Mouse (Mus musculus) forebrain, embryonic 11.5 days (tissue): ENCODE measurements around the gene Agpat2. TPM values are rescaled to one million over a fixed set of nuclear protein-coding genes. Genes with fewer than 3 reads are reported as not detected.

Experiments
- ATAC-seq: fragments of 200-750 bp; cut with Nextera tagmentation; replicated peaks from 2 replicates; pipeline ENCODE4 v1.8.0; 2017; ENCODE audit warnings: moderate TSS enrichment; ENCODE audit not compliant: low FRiP score
- DNase-seq: peaks from one replicate; pipeline ENCODE4 v3.0.0-alpha.2; 2017; ENCODE audit warnings: low spot score
- H3K27ac ChIP-seq: fragments of 300-500 bp; sonication (generic); 2 replicates; pipeline ENCODE4 v1.5.1; 2014; ENCODE audit warnings: low read depth, low read length
- H3K27me3 ChIP-seq: fragments of 300-500 bp; sonication (generic); 2 replicates; pipeline ENCODE4 v1.6.1; 2014; ENCODE audit warnings: mild to moderate bottlenecking, low read length, mixed read lengths; ENCODE audit not compliant: control insufficient read depth, insufficient read depth
- H3K36me3 ChIP-seq: fragments of 300-500 bp; sonication (generic); 2 replicates; pipeline ENCODE4 v1.6.1; 2014; ENCODE audit warnings: mild to moderate bottlenecking, low read length, moderate library complexity, mixed read lengths; ENCODE audit not compliant: control insufficient read depth, insufficient read depth
- H3K4me1 ChIP-seq: fragments of 300-500 bp; sonication (generic); replicated peaks from 2 replicates; pipeline ENCODE4 v1.6.1; 2014; ENCODE audit warnings: low read length, mixed read lengths; ENCODE audit not compliant: control insufficient read depth, insufficient read depth
- H3K4me2 ChIP-seq: fragments of 300-500 bp; sonication (generic); 2 replicates; pipeline ENCODE4 v1.6.1; 2014; ENCODE audit warnings: low read depth, mild to moderate bottlenecking, low read length, moderate library complexity, mixed read lengths; ENCODE audit not compliant: severe bottlenecking
- H3K4me3 ChIP-seq: fragments of 300-500 bp; sonication (generic); 2 replicates; pipeline ENCODE4 v1.5.1; 2014; ENCODE audit warnings: low read depth, low read length
- H3K9ac ChIP-seq: fragments of 300-500 bp; sonication (generic); 2 replicates; pipeline ENCODE4 v1.6.1; 2014; ENCODE audit warnings: low read length
- H3K9me3 ChIP-seq: fragments of 300-500 bp; sonication (generic); 2 replicates; pipeline ENCODE4 v1.6.1; 2016; ENCODE audit warnings: low read length, mixed read lengths; ENCODE audit not compliant: control insufficient read depth
- WGBS: fragments of 180-500 bp; shearing (Covaris S2); extraction: QIAGEN DNeasy Blood & Tissue Kit; methylation state at CpG from one replicate; pipeline ENCODE4 v1.1.7; 2014; 5-methylcytosine and 5-hydroxymethylcytosine counted together
- polyA plus RNA-seq: library from polyadenylated mRNA; unstranded; fragments of >200 nt; fragmentation: Nextera tagmentation; extraction: Ambion mirVana; gene quantifications from 2 replicates; pipeline ENCODE4 v1.2.1, GENCODE M21; 2014

Agpat2 gene
- polyA plus RNA-seq, 1 experiment from 2014 or later: 6.0 TPM

DNA sequence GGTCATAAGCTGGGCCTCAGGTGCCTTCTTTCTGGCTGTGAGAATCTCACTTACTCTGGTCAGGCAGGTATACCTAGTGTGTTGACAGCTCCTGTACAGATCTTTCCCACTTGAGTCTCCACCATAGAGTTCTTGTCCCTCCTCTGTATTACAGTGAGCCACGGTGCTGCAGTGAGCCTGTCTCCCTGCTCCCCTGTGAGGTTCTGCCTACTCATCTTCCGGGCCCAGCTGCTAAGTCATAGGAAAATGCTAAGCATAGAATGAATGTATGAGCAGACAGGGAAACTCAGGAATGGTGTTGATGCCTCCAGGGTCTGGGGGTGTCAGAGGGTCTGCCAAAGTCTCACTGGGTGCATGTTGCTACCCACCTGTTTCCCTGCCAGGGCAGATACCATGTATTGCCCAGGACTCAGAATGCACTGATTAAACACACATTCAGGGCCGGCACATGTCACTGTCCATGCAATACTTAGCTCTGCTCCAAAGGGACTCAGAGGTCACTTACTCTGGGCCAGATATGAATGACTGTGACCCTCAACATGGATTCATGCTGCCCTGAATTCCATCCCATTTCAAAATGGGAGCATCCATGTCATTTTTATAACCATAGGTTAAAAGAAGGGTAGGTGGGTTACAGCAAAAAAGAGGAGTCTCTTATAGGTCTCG, 11.4 kb upstream of the Agpat2 start:
- Histone ChIP-seq H3K4me3 (no peak overlapping the region), H3K36me3 (no peaks in the 10 kb centered on the region), H3K9ac (no peak overlapping the region), H3K9me3 (no peaks in the 10 kb centered on the region), H3K27me3 (no peaks in the 10 kb centered on the region), H3K27ac (no peak overlapping the region), H3K4me1 (no peaks in the 10 kb centered on the region), H3K4me2 (no peak overlapping the region)
- WGBS: 85% methylated on average over 4 of the region's 4 CpGs
- no peak for ATAC-seq
- no peak for DNase-seq

DNA sequence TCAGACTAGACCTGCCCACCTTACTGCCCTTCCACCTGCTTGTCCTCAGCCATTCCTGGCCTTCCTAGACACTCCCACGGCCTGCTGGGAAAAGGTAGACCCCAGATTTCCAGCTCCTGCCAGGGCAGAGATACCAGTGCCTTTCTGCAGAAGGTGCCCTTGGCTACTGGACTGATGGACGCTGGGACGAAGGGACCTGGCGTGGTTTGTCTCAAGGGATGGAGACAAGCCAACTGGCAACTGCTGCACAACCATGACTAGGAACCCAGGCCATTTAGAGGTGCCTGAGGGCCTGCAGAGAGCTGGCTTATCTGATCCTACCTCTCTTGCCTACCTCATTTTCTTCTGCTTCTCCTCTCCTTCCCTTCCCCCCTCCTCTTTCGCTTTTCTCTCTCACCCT, 10.7 kb upstream of the Agpat2 start:
- no peak overlapping the region for H3K4me3 ChIP-seq
- H3K27ac ChIP-seq: no peak overlapping the region
- 83% methylated on average over 5 of the region's 5 CpGs for WGBS
- H3K27me3 ChIP-seq: no peaks in the 10 kb centered on the region
- H3K36me3 ChIP-seq: no peaks in the 10 kb centered on the region
- ATAC-seq: no peak
- H3K4me2 ChIP-seq: no peak overlapping the region
- H3K9ac ChIP-seq: no peak overlapping the region
- H3K9me3 ChIP-seq: no peaks in the 10 kb centered on the region
- H3K4me1 ChIP-seq: no peaks in the 10 kb centered on the region
- DNase-seq: no peak

DNA sequence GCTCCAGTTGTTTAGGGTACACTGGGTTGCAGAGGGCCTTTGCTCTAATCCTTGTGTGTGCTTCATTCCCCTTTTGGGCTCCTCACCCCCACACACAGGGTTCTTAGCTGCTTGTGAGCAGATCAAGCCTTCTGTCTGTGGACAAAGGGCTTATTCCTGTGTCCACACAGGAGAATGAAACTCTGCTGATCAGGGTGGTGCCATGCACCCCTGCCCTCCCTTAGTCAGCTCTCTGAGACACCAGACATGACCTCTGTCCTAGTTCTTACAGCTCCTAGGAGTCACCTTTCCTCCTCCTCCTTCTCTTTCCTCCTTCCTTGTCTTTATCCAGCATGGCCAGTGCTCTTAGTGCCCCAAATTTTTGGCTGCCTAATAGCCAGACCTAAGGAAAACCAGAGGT, 7.7 kb upstream of the Agpat2 start:
- H3K4me3 ChIP-seq: no peak overlapping the region
- H3K9ac ChIP-seq: no peak overlapping the region
- no peak for ATAC-seq
- DNase-seq: no peak
- no peaks in the 10 kb centered on the region for H3K4me1 ChIP-seq
- no peaks in the 10 kb centered on the region for H3K27me3 ChIP-seq
- no peak overlapping the region for H3K27ac ChIP-seq
- no peaks in the 10 kb centered on the region for H3K9me3 ChIP-seq
- H3K36me3 ChIP-seq: no peaks in the 10 kb centered on the region
- H3K4me2 ChIP-seq: no peak overlapping the region

DNA sequence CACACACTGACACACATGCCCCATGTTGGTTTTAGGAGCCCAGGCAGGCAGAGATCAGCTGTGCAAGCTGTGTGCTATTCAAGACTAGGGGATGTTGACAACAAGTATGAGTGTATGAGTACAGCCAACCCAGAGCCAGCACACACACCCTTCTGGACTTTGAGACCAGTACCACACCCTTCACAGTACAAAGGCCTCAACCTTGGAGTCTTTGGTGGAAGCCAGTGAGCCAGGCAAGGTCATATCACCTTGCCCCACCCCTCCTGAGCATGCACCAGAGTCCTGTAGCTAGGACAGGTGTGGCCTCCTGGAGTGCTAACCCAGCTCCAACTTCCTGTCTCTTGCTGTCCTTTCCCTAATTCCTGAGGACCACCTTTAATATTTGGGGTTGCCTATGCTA, 6.8 kb upstream of the Agpat2 start:
- Histone ChIP-seq H3K4me3 (no peak overlapping the region), H3K4me1 (no peaks in the 10 kb centered on the region), H3K4me2 (no peak overlapping the region), H3K9ac (no peak overlapping the region), H3K36me3 (no peaks in the 10 kb centered on the region), H3K27ac (no peak overlapping the region), H3K27me3 (no peaks in the 10 kb centered on the region), H3K9me3 (no peaks in the 10 kb centered on the region)
- no peak for ATAC-seq
- DNase-seq: no peak

DNA sequence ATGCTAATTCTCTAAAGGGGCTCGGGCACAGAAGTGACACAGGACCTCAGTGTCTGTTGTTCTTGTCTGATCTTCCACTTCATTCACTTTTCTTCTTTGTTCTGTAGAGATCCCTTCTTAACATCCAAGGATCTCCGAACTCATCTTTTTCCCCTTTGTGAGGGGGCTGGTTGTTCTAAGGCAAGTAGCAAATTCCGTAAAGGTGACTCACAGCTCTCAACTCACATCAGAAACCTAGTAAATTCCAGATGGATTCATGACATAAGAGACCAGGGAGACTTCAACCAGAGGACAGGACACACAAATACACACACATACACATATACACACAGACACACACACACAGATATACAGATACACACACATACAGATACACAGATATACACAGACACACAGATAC, 6.3 kb upstream of the Agpat2 start:
- Histone ChIP-seq H3K9ac (no peak overlapping the region), H3K4me2 (no peak overlapping the region), H3K36me3 (no peaks in the 10 kb centered on the region), H3K9me3 (no peaks in the 10 kb centered on the region), H3K4me1 (no peaks in the 10 kb centered on the region), H3K27ac (no peak overlapping the region), H3K27me3 (no peaks in the 10 kb centered on the region), H3K4me3 (no peak overlapping the region)
- no peak for DNase-seq
- 63% methylated on average over 3 of the region's 3 CpGs for WGBS
- no peak for ATAC-seq

DNA sequence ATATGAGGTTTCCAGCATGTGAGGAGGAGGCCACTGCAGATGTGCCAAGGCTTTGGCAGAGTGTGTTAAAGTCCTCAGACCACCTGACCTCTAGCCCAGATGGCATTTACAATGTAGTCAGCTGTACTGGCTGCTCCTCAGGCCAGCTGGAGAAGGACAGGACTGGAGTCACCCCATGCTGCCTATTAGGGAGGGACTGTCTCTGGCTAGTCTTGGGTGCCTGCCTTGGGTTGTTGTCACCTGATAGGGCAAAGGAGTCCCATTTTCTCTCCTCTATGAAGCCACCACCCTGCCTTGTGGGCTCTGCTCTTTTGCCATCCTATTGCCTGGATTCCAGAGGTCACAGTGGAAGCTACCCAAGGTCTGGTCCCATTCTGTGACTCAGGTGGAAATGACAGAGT, 5.0 kb upstream of the Agpat2 start:
- Histone ChIP-seq H3K4me2 (no peak overlapping the region), H3K9me3 (no peaks in the 10 kb centered on the region), H3K27me3 (peaks cover 6% of the 10 kb centered on the region), H3K4me3 (no peak overlapping the region), H3K27ac (no peak overlapping the region), H3K36me3 (no peaks in the 10 kb centered on the region), H3K9ac (no peak overlapping the region), H3K4me1 (no peaks in the 10 kb centered on the region; the same call in 1 of the 2 replicates)
- DNase-seq (no peak), ATAC-seq (no peak)

DNA sequence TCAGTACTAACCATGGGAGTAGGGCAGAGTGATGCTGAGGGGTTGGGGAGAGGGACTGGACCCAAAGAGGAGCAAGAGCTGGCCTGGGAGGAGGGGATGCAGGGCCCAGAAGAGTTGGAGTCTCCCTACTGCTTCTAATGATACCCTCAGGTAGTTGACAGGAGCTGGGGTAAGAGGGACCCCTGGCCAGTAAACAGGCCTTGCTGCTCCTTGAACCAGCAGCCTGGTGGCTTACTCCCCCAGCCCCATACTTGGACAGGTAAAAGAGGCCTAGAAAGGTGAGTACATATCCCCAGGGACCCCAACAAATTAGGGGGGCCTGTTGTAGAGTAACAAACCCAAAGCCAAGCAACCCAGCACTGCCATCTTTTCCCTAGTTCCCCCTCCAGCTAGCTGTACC, 4.6 kb upstream of the Agpat2 start:
- DNase-seq (no peak), ATAC-seq (no peak)
- Histone ChIP-seq H3K9ac (no peak overlapping the region), H3K36me3 (no peaks in the 10 kb centered on the region), H3K27ac (no peak overlapping the region), H3K9me3 (no peaks in the 10 kb centered on the region), H3K27me3 (peaks cover 11% of the 10 kb centered on the region), H3K4me2 (no peak overlapping the region), H3K4me3 (no peak overlapping the region), H3K4me1 (peaks cover 4% of the 10 kb centered on the region; the same call in 1 of the 2 replicates)

DNA sequence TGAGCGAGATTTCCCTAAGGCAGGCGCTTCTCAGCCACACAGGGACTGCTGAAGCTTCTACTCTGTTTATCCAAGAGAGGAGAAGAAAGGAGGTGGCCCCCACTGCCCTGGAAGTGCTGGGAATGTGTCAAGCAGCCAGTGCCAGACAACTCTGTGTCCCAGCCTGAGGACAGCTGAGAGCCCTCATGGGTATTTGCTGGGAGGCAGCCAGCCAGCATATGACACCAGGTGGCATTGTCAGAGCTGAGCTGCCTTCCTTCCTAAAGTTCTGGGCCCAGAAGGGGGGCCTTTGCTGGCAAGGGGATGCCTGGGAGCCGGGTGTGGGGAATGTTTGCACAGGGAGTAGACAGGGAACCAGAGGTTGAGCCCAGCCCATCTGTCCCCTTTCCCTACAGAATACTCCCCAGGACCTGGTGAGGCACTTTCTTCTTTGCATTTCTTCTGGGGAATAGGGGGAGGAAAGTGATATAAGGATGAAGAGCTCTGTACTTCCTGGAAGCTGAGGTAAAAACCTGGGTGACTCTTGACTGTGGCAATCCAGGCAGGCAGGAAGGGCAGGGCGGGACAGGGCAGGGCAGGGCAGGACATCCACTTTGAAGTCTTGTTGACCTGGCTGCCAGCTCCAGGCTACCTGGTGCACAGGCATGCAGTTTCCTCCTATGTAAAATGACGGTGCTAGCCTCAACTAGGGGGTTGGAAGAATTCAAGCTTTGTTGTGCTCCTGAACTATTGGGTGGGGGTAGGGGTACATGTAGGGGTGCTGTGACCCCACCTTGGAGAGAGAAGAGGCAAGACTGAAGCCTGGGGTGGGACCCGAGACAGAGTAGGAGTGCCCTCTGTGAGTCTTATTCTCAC, 3.1 kb upstream of the Agpat2 start:
- H3K4me2 ChIP-seq: no peak overlapping the region
- no peaks in the 10 kb centered on the region for H3K36me3 ChIP-seq
- no peak overlapping the region for H3K4me3 ChIP-seq
- H3K9me3 ChIP-seq: no peaks in the 10 kb centered on the region
- H3K27me3 ChIP-seq: peaks cover 24% of the 10 kb centered on the region
- ATAC-seq: no peak
- no peak for DNase-seq
- 69% methylated on average over 6 of the region's 6 CpGs for WGBS
- H3K9ac ChIP-seq: no peak overlapping the region
- no peak overlapping the region for H3K27ac ChIP-seq
- peaks cover 6% of the 10 kb centered on the region; the same call in 1 of the 2 replicates for H3K4me1 ChIP-seq

DNA sequence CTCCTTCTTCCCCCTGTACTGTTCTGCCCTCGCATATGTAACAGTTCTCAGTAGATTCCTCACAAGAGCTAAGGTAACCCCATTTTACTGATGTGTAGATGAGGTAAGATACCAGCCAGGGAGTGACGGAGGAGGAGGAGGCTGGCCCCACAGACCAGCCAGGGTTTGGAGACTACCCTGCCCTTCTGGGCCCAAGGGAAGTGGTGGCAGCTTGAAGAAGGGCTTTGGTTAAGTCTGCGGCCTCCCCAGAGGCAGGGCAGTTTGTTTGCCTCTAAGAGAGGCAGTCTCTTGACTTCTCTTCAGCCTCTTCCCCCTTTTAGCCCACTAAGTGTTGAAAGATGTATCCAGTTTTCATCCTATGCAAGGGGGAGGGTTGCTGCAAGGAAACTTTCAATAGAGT, 2.4 kb upstream of the Agpat2 start:
- H3K27me3 ChIP-seq: peaks cover 24% of the 10 kb centered on the region
- H3K4me2 ChIP-seq: no peak overlapping the region
- WGBS: 79% methylated on average over 3 of the region's 3 CpGs
- no peaks in the 10 kb centered on the region for H3K36me3 ChIP-seq
- no peak overlapping the region for H3K27ac ChIP-seq
- H3K4me3 ChIP-seq: no peak overlapping the region
- no peak for ATAC-seq
- H3K9me3 ChIP-seq: no peaks in the 10 kb centered on the region
- DNase-seq: no peak
- peaks cover 6% of the 10 kb centered on the region; the same call in 1 of the 2 replicates for H3K4me1 ChIP-seq
- no peak overlapping the region for H3K9ac ChIP-seq
